Mouse (Mus musculus) ES-E14 (cell line): ENCODE data around the gene Nmnat1. TPM values are rescaled to one million over a fixed set of nuclear protein-coding genes. Genes with fewer than 3 reads are reported as not detected.
A peak's percentile ranks its signal among the peaks of the same experiment; 100 is the strongest.

Experiments used
- DNase-seq: peaks from one replicate; pipeline ENCODE4 v3.0.0-alpha.2; 2013; ENCODE audit warnings: low read depth, low spot score
- H3K27ac ChIP-seq: 2 replicates; pipeline ENCODE4 v1.5.1; 2012; ENCODE audit warnings: low read depth, mild to moderate bottlenecking, low read length, moderate library complexity, mixed read lengths; ENCODE audit not compliant: poor library complexity, insufficient read depth, severe bottlenecking
- H3K36me3 ChIP-seq: 2 replicates; pipeline ENCODE4 v1.6.1; 2012; ENCODE audit warnings: mild to moderate bottlenecking, low read length, moderate library complexity, mixed read lengths; ENCODE audit not compliant: control insufficient read depth, poor library complexity, insufficient read depth, severe bottlenecking
- H3K4me1 ChIP-seq, 2 experiments: fragments of 150-350 bp in 1 of 2; sonication (generic) in 1 of 2; 2 replicates each; pipeline ENCODE4 v1.6.1; 2012; ENCODE audit warnings: low read length in 2 of 2, mild to moderate bottlenecking in 1 of 2, mixed read lengths in 1 of 2; ENCODE audit not compliant: control insufficient read depth in 2 of 2, insufficient read depth in 2 of 2, poor library complexity in 1 of 2
- H3K4me3 ChIP-seq, 2 experiments: fragments of 150-350 bp in 1 of 2; sonication (generic) in 1 of 2; 2 replicates each; pipeline ENCODE4 v1.5.1; 2012; ENCODE audit warnings: low read length in 2 of 2, low read depth in 1 of 2, mild to moderate bottlenecking in 1 of 2, mixed read lengths in 1 of 2; ENCODE audit not compliant: insufficient read depth in 1 of 2, poor library complexity in 1 of 2, severe bottlenecking in 1 of 2
- H3K9ac ChIP-seq: 2 replicates; pipeline ENCODE4 v1.6.1; 2012; ENCODE audit warnings: low read depth, mild to moderate bottlenecking, low read length, mixed read lengths; ENCODE audit not compliant: poor library complexity, insufficient read depth, severe bottlenecking
- H3K9me3 ChIP-seq: fragments of 150-350 bp; sonication (generic); 2 replicates; pipeline ENCODE4 v1.6.1; 2012; ENCODE audit warnings: low read depth, mild to moderate bottlenecking, low read length; ENCODE audit not compliant: control insufficient read depth, insufficient read depth
- CHD2 ChIP-seq: IDR thresholded peaks from 2 replicates; pipeline ENCODE4 v1.6.1; 2014; ENCODE audit warnings: mild to moderate bottlenecking, low read depth, low read length, inconsistent platforms
- HCFC1 ChIP-seq: IDR thresholded peaks from 2 replicates; pipeline ENCODE4 v1.6.1; 2012; ENCODE audit warnings: low read length, inconsistent platforms, borderline replicate concordance; ENCODE audit not compliant: insufficient read depth
- MAFK ChIP-seq: IDR thresholded peaks from 2 replicates; pipeline ENCODE4 v1.6.1; 2014; ENCODE audit warnings: mild to moderate bottlenecking, low read depth, low read length, inconsistent platforms; ENCODE audit not compliant: insufficient read depth
- ZC3H11A ChIP-seq: IDR thresholded peaks from 2 replicates; pipeline ENCODE4 v1.6.1; 2012; ENCODE audit warnings: low read depth, mild to moderate bottlenecking, inconsistent platforms, low read length, borderline replicate concordance
- ZNF384 ChIP-seq: IDR thresholded peaks from 2 replicates; pipeline ENCODE4 v1.6.1; 2012; ENCODE audit warnings: low read depth, low read length, inconsistent platforms
- in situ Hi-C, 2 experiments: fragments of 600-800 bp; cut with MboI; formaldehyde crosslinking; loops; one replicate each; pipeline ENCODE4 v1.15.1; 2025; ENCODE audit warnings: low sequenced_read_pairs in 2 of 2, inconsistent platforms in 1 of 2; ENCODE audit not compliant: unreplicated experiment in 2 of 2
- total RNA-seq: library from RNA; depleted of rRNA; stranded (reverse); fragments of 300-350 nt; gene quantifications from 2 replicates; pipeline ENCODE4 v1.2.3, GENCODE M21; 2012

Nmnat1 gene
- total RNA-seq, 1 experiment = 11.0 TPM

GRCm38 (mm10) chr4:149450636-149451035, 34.4 kb downstream of the Nmnat1 start:
- peaks cover 4 to 8% of the 10 kb centered on the region in 2 experiments; a peak in 2 of 4 replicates for H3K4me1 ChIP-seq
- in situ Hi-C loops = no loop called here
- TF ChIP-seq ZNF384 = no peak
- DNase-seq = no peak
- H3K36me3 ChIP-seq = no peaks in the 10 kb centered on the region
- H3K9ac ChIP-seq = no peak overlapping the region
- no peak overlapping the region for H3K4me3 ChIP-seq
- H3K9me3 ChIP-seq = no peaks in the 10 kb centered on the region
- no peak overlapping the region for H3K27ac ChIP-seq

DNA sequence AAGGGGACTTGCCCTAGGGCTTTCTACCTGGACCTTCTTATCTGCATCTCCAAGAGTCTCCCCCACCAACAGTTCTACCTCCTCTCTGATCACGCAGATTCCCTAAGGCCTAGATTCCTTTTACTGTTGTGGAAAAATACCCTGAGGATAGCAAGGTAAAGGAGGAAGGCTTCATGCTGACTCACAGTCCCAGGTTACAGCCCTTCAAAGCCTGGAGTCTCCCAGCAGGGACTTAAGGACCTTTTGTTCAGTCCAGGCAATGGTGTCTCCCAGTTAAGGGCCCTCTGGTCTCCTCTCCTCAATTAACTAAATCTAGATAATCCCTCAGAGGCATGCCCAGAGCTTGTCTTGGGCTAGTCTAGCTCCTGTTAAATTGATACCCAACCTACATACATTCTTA, 38.7 kb downstream of the Nmnat1 start:
- peaks cover 3 to 8% of the 10 kb centered on the region in 2 experiments; a peak in 3 of 4 replicates for H3K4me1 ChIP-seq
- TF ChIP-seq ZNF384 = no peak
- no peak for TF ChIP-seq ZC3H11A
- TF ChIP-seq CHD2 = no peak
- no peak for TF ChIP-seq MAFK
- TF ChIP-seq HCFC1 = no peak
- H3K9ac ChIP-seq = peak overlapping the region; percentile 6; the same call in 1 of the 2 replicates
- peak overlapping the region; percentile 84 for H3K27ac ChIP-seq
- peak overlapping the region in 1 of 2 experiments; percentile 49; a peak in 1 of 4 replicates for H3K4me3 ChIP-seq
- in situ Hi-C loops = no loop called here
- DNase-seq = no peak
- H3K36me3 ChIP-seq = no peaks in the 10 kb centered on the region
- H3K9me3 ChIP-seq = no peaks in the 10 kb centered on the region

DNA sequence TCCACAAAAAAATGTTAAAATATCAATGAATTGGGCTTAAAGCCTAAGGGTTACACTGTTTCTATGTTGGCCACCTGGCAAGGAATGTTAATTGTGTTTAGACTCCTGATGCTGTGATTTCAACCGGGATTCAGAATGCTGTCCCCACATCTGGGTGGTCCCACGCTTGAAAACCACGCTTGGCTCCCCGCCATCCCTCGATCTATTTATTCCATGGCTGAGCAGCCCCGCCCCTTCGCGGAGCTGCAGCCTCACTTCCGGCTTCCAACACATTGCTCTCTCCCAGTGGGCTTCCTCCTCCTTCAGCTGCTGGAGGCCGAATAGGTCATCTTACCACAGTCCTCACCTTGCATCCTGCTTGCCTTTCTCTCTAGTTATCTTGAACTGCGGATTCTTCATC, 39.1 kb downstream of the Nmnat1 start:
- Histone ChIP-seq H3K27ac (peak overlapping the region; percentile 84), H3K9ac (peak overlapping the region; percentile 6; the same call in 1 of the 2 replicates), H3K36me3 (no peaks in the 10 kb centered on the region), H3K9me3 (no peaks in the 10 kb centered on the region), H3K4me1 (peaks cover 3 to 8% of the 10 kb centered on the region in 2 experiments; a peak in 3 of 4 replicates), H3K4me3 (peak overlapping the region; percentile 46 to 49; a peak in 2 of 4 replicates)
- peak; percentile 73 for DNase-seq
- in situ Hi-C loops = no loop called here
- TF ChIP-seq MAFK (no peak), HCFC1 (0 out of 2 replicates have a peak, but pooled peaks have one; percentile 50)

- Histone ChIP-seq H3K9me3 (no peaks in the 10 kb centered on the region), H3K36me3 (no peaks in the 10 kb centered on the region), H3K27ac (peak overlapping the region; percentile 84), H3K9ac (peak overlapping the region; percentile 64), H3K4me3 (peak overlapping the region; percentile 46 to 49), H3K4me1 (peaks cover 2 to 8% of the 10 kb centered on the region in 2 experiments; a peak in 3 of 4 replicates)
- TF ChIP-seq MAFK (no peak), ZC3H11A (no peak), CHD2 (no peak), ZNF384 (no peak), HCFC1 (no peak)
- in situ Hi-C loops = no loop called here
- peak; percentile 79 for DNase-seq
Measured at GRCm38 (mm10) chr4:149444964-149445701, 39.9 kb downstream of the Nmnat1 start.

GRCm38 (mm10) chr4:149444465-149444864, 40.5 kb downstream of the Nmnat1 start:
- H3K4me1 ChIP-seq = peaks cover 2 to 8% of the 10 kb centered on the region in 2 experiments; a peak in 3 of 4 replicates
- no peak overlapping the region for H3K9ac ChIP-seq
- no peaks in the 10 kb centered on the region for H3K36me3 ChIP-seq
- in situ Hi-C loops = no loop called here
- no peak for DNase-seq
- H3K27ac ChIP-seq = no peak overlapping the region; the same call in 1 of the 2 replicates
- no peaks in the 10 kb centered on the region for H3K9me3 ChIP-seq
- no peak overlapping the region for H3K4me3 ChIP-seq
- no peak for TF ChIP-seq MAFK
